Mouse (Mus musculus): ENCODE results near the gene Olfr159. TPM values are rescaled to one million over a fixed set of nuclear protein-coding genes. Genes with fewer than 3 reads are reported as not detected.

The Olfr159 gene
- polyA plus RNA-seq, 1 experiment from 2014 or later: not detected

DNA sequence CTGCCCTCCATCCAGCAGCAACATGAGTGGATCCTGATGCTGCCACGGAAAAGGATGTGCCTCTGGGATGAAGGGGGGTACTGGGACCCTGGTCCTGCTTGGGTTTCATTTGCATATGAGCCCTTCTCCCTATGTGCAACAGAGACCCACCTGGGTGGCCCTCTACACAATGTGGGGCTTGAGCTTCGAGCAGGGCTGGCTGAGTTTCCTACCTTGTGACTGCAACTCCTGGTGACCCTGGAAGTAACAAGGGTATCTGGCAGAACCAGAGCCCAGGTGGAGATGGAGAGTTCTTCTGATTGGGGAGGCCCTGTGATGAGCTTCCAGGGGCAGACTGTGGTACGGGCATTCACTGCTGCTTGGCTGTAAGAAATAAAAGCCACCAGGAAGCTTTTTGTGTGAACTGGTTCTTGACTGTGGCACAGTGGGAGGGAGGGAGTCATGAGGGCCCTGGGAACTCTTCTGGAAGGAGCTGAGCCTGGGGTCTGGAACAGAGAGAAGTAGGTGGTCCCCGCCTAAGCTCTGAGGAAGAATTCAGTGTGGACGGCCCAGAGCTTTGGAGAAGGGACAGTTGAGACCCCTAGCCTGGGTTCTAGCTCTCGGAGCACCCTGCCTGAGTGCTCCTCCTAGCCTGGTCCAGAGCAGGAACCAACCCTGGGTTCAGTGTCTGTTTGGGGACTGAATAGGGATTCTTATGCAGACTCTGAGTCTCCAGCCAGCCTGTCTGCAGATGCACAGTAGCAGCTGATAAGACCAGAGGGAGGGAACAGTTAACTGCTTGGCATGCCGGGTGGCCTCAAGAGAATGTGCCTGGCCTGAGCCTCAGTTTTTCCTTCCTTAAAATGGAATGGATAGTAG, 42.9 kb downstream of the Olfr159 start:
- no peak for ATAC-seq (replicated peaks)
- Histone ChIP-seq H3K9ac (replicated peaks) (no peak overlapping the region), H3K27ac (replicated peaks) (no peak overlapping the region), H3K4me1 (no peaks in the 10 kb centered on the region), H3K4me3 (no peak overlapping the region), H3K9me3 (no peaks in the 10 kb centered on the region), H3K36me3 (no peaks in the 10 kb centered on the region), H3K27me3 (no peaks in the 10 kb centered on the region), H3K4me2 (replicated peaks) (no peak overlapping the region)
- WGBS: 72% methylated on average over 7 of the region's 7 CpGs

- Histone ChIP-seq H3K27ac (replicated peaks) (no peak within 1 kb of the TSS), H3K9ac (replicated peaks) (no peak within 1 kb of the TSS), H3K9me3 (no peaks in the 10 kb centered on the region), H3K4me2 (replicated peaks) (no peak within 1 kb of the TSS), H3K27me3 (no peaks in the 10 kb centered on the region), H3K4me3 (no peak within 1 kb of the TSS), H3K4me1 (no peaks in the 10 kb centered on the region), H3K36me3 (no peaks in the 10 kb centered on the region)
- WGBS: 59% methylated on average over 3 of the region's 3 CpGs
- ATAC-seq (replicated peaks): no peak
These were observed 43.8 kb downstream of the Olfr159 start, which contains the start of gene Hrct1 for GRCm38 (mm10) chr4:43726995-43727394. TSS of gene Hrct1 (plus strand) at chr4:43727188.

- Histone ChIP-seq H3K4me1 (no peaks in the 10 kb centered on the region), H3K9me3 (no peaks in the 10 kb centered on the region), H3K4me3 (no peak overlapping the region), H3K27ac (replicated peaks) (no peak overlapping the region), H3K27me3 (no peaks in the 10 kb centered on the region), H3K4me2 (replicated peaks) (no peak overlapping the region), H3K9ac (replicated peaks) (no peak overlapping the region), H3K36me3 (no peaks in the 10 kb centered on the region)
- WGBS: 80% methylated on average over 12 of the region's 12 CpGs
- ATAC-seq (replicated peaks): no peak
These were observed 44.4 kb downstream of the Olfr159 start for GRCm38 (mm10) chr4:43726228-43726993.

DNA sequence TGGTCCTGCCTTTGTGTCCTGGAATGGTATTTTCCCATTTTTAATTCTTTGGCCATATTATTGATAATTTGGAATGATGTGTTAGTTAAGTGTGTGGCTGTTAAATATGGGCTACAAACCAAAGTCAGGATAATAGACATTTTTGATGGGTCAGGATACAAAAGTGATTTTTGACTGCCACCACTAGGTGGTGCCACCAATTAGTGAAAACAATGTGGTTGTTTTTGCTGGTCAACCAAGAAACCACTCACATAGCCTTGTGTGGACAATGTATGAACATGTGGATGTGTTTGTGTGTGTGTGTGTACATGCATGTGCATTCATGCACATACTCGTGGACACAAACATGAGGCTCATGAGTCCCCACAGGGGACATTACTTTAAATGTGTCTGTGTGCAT, 46.0 kb downstream of the Olfr159 start:
- no peak overlapping the region for H3K9ac ChIP-seq (replicated peaks)
- WGBS: 46% methylated on average over 1 of the region's 1 CpGs
- H3K4me3 ChIP-seq: no peak overlapping the region
- no peak overlapping the region for H3K27ac ChIP-seq (replicated peaks)
- no peak for ATAC-seq (replicated peaks)
- no peaks in the 10 kb centered on the region for H3K27me3 ChIP-seq
- no peak overlapping the region for H3K4me2 ChIP-seq (replicated peaks)
- H3K36me3 ChIP-seq: no peaks in the 10 kb centered on the region
- H3K4me1 ChIP-seq: peaks cover 10% of the 10 kb centered on the region; the same call in 1 of the 2 replicates
- no peaks in the 10 kb centered on the region for H3K9me3 ChIP-seq

- no peak overlapping the region for H3K9ac ChIP-seq (replicated peaks)
- H3K27ac ChIP-seq (replicated peaks): peak overlapping the region; percentile 56; the same call in 1 of the 2 replicates
- no peak overlapping the region for H3K4me2 ChIP-seq (replicated peaks)
- H3K4me3 ChIP-seq: no peak overlapping the region
- no peaks in the 10 kb centered on the region for H3K9me3 ChIP-seq
- peaks cover 10% of the 10 kb centered on the region; the same call in 1 of the 2 replicates for H3K4me1 ChIP-seq
- 84% methylated on average over 4 of the region's 4 CpGs for WGBS
- H3K36me3 ChIP-seq: no peaks in the 10 kb centered on the region
- no peaks in the 10 kb centered on the region for H3K27me3 ChIP-seq
- no peak for ATAC-seq (replicated peaks)
These were observed 48.6 kb downstream of the Olfr159 start for GRCm38 (mm10) chr4:43722191-43722590.

GRCm38 (mm10) chr4:43720491-43721228, 50.1 kb downstream of the Olfr159 start:
- Histone ChIP-seq H3K27ac (replicated peaks) (peak overlapping the region; percentile 72), H3K4me1 (peaks cover 10% of the 10 kb centered on the region; the same call in 1 of the 2 replicates), H3K4me3 (no peak overlapping the region), H3K27me3 (0 out of 2 replicates have a peak, but pooled peaks cover 2% of the 10 kb centered on the region), H3K9ac (replicated peaks) (no peak overlapping the region), H3K4me2 (replicated peaks) (no peak overlapping the region), H3K36me3 (no peaks in the 10 kb centered on the region), H3K9me3 (no peaks in the 10 kb centered on the region)
- 47% methylated on average over 14 of the region's 16 CpGs for WGBS
- no peak; the same call in 1 of the 2 replicates for ATAC-seq (replicated peaks)

Other genes starting within 250 kb of the Olfr159 start
- 9.7 and 9.8 TPM in 2 replicates for gene Tpm2, start 247.2 kb downstream of the Olfr159 start, polyA plus RNA-seq (2015; fragmentation: Nextera tagmentation; extraction: Ambion mirVana)
- gene Creb3, start 208.7 kb downstream of the Olfr159 start, polyA plus RNA-seq (2015; fragmentation: Nextera tagmentation; extraction: Ambion mirVana): 77.7 and 78.8 TPM in 2 replicates
- 53.2 and 54.2 TPM in 2 replicates for gene Tln1, start 208.3 kb downstream of the Olfr159 start, polyA plus RNA-seq (2015; fragmentation: Nextera tagmentation; extraction: Ambion mirVana)
- gene Rgp1, start 192.3 kb downstream of the Olfr159 start, polyA plus RNA-seq (2015; fragmentation: Nextera tagmentation; extraction: Ambion mirVana): 21.5 and 28.2 TPM in 2 replicates
- gene Gba2, start 192.1 kb downstream of the Olfr159 start, polyA plus RNA-seq (2015; fragmentation: Nextera tagmentation; extraction: Ambion mirVana): 59.1 and 61.0 TPM in 2 replicates
- gene Msmp, start 186.5 kb downstream of the Olfr159 start, polyA plus RNA-seq (2015; fragmentation: Nextera tagmentation; extraction: Ambion mirVana): 0.56 and 0.81 TPM in 2 replicates
- 12.7 and 15.4 TPM in 2 replicates for gene Npr2, start 139.1 kb downstream of the Olfr159 start, polyA plus RNA-seq (2015; fragmentation: Nextera tagmentation; extraction: Ambion mirVana)
- gene Spag8, start 117.4 kb downstream of the Olfr159 start, polyA plus RNA-seq (2015; fragmentation: Nextera tagmentation; extraction: Ambion mirVana): 4.3 and 6.7 TPM in 2 replicates
- 65.5 and 74.0 TPM in 2 replicates for gene Hint2, start 114.5 kb downstream of the Olfr159 start, polyA plus RNA-seq (2015; fragmentation: Nextera tagmentation; extraction: Ambion mirVana)
- gene Tmem8b, start 102.0 kb downstream of the Olfr159 start, polyA plus RNA-seq (2015; fragmentation: Nextera tagmentation; extraction: Ambion mirVana): 16.2 TPM in 2 replicates
- gene Fam221b, start 101.9 kb downstream of the Olfr159 start, polyA plus RNA-seq (2015; fragmentation: Nextera tagmentation; extraction: Ambion mirVana): 1.6 and 1.7 TPM in 2 replicates
- not detected in 2 replicates for gene Olfr70, start 70.2 kb downstream of the Olfr159 start, polyA plus RNA-seq (2015; fragmentation: Nextera tagmentation; extraction: Ambion mirVana)
- gene Olfr71, start 60.8 kb downstream of the Olfr159 start, polyA plus RNA-seq (2015; fragmentation: Nextera tagmentation; extraction: Ambion mirVana): not detected in 2 replicates
- 0.19 and 0.42 TPM in 2 replicates for gene Hrct1, start 43.8 kb downstream of the Olfr159 start, polyA plus RNA-seq (2015; fragmentation: Nextera tagmentation; extraction: Ambion mirVana)
- 0.08 TPM in 1 of 2 replicates, not detected in the other for gene Spaar, start 41.0 kb downstream of the Olfr159 start, polyA plus RNA-seq (2015; fragmentation: Nextera tagmentation; extraction: Ambion mirVana)
- gene Olfr156, start 52.9 kb upstream of the Olfr159 start, polyA plus RNA-seq (2015; fragmentation: Nextera tagmentation; extraction: Ambion mirVana): not detected in 2 replicates
- not detected in 2 replicates for gene Olfr157, start 69.2 kb upstream of the Olfr159 start, polyA plus RNA-seq (2015; fragmentation: Nextera tagmentation; extraction: Ambion mirVana)
- gene Olfr155, start 80.6 kb upstream of the Olfr159 start, polyA plus RNA-seq (2015; fragmentation: Nextera tagmentation; extraction: Ambion mirVana): not detected in 2 replicates
- gene Reck, start 104.5 kb upstream of the Olfr159 start, polyA plus RNA-seq (2015; fragmentation: Nextera tagmentation; extraction: Ambion mirVana): 4.1 and 4.4 TPM in 2 replicates
- 29.7 and 30.0 TPM in 2 replicates for gene Glipr2, start 186.4 kb upstream of the Olfr159 start, polyA plus RNA-seq (2015; fragmentation: Nextera tagmentation; extraction: Ambion mirVana)
- gene Ccin, start 212.5 kb upstream of the Olfr159 start, polyA plus RNA-seq (2015; fragmentation: Nextera tagmentation; extraction: Ambion mirVana): not detected in 2 replicates
- gene Clta, start 233.4 kb upstream of the Olfr159 start, polyA plus RNA-seq (2015; fragmentation: Nextera tagmentation; extraction: Ambion mirVana): 309 and 310 TPM in 2 replicates

Data from forebrain, embryonic 15.5 days (tissue).